Mouse (Mus musculus): ENCODE measurements at regions not wholly inside any gene's neighbourhood (a gene's known extent, or its start where the extent isn't known, plus 50 kb on each side); places are given as distances from the start of the nearest gene placed in this dataset.

- ATAC-seq (ENCODE audit: low read depth): no peak
- Histone ChIP-seq H3K27ac (ENCODE audit: low read length) (no peak overlapping the region), H3K9me3 (replicated peaks; ENCODE audit: control insufficient read depth, low read length) (no peaks in the 10 kb centered on the region)
Measured at GRCm38 (mm10) chr13:71034926-71035687, 193.5 kb upstream of the Adamts16 start.

GRCm38 (mm10) chr13:71008216-71008615 lies 166.6 kb upstream of the Adamts16 start:
- Histone ChIP-seq H3K4me1 (ENCODE audit: control insufficient read depth, low read depth, low read length) (no peaks in the 10 kb centered on the region), H3K4me3 (ENCODE audit: low read depth, low read length) (no peak overlapping the region), H3K9ac (ENCODE audit: low read depth, low read length) (no peak overlapping the region), H3K9me3 (replicated peaks; ENCODE audit: control insufficient read depth, low read length) (no peaks in the 10 kb centered on the region), H3K4me2 (ENCODE audit: low read depth, low read length) (no peak overlapping the region), H3K27ac (ENCODE audit: low read length) (no peak overlapping the region), H3K27me3 (ENCODE audit: control insufficient read depth, insufficient read depth, low read depth, low read length) (no peaks in the 10 kb centered on the region), H3K36me3 (ENCODE audit: control insufficient read depth, insufficient read depth) (no peaks in the 10 kb centered on the region)
- 19% methylated on average over 3 of the region's 3 CpGs for WGBS (ENCODE audit: insufficient replicate concordance)
- ATAC-seq (ENCODE audit: low read depth): no peak

More at GRCm38 (mm10) chr13:71034926-71035687, 193.5 kb upstream of the Adamts16 start:
- H3K4me1 ChIP-seq (ENCODE audit: control insufficient read depth, low read depth, low read length): no peaks in the 10 kb centered on the region
- no peaks in the 10 kb centered on the region for H3K36me3 ChIP-seq (ENCODE audit: control insufficient read depth, insufficient read depth)
- H3K4me2 ChIP-seq (ENCODE audit: low read depth, low read length): no peak overlapping the region
- H3K27me3 ChIP-seq (ENCODE audit: control insufficient read depth, insufficient read depth, low read depth, low read length): no peaks in the 10 kb centered on the region
- no peak overlapping the region for H3K9ac ChIP-seq (ENCODE audit: low read depth, low read length)
- WGBS (ENCODE audit: insufficient replicate concordance): 66% methylated on average over 13 of the region's 13 CpGs
- H3K4me3 ChIP-seq (ENCODE audit: low read depth, low read length): no peak overlapping the region

- no peak overlapping the region for H3K4me3 ChIP-seq (ENCODE audit: low read depth, low read length)
- no peaks in the 10 kb centered on the region for H3K4me1 ChIP-seq (ENCODE audit: control insufficient read depth, low read depth, low read length)
- no peaks in the 10 kb centered on the region for H3K36me3 ChIP-seq (ENCODE audit: control insufficient read depth, insufficient read depth)
- H3K9me3 ChIP-seq (replicated peaks; ENCODE audit: control insufficient read depth, low read length): no peaks in the 10 kb centered on the region
- ATAC-seq (ENCODE audit: low read depth): no peak
- no peak overlapping the region for H3K27ac ChIP-seq (ENCODE audit: low read length)
- 3% methylated on average over 1 of the region's 1 CpGs for WGBS (ENCODE audit: insufficient replicate concordance)
- H3K4me2 ChIP-seq (ENCODE audit: low read depth, low read length): no peak overlapping the region
- H3K27me3 ChIP-seq (ENCODE audit: control insufficient read depth, insufficient read depth, low read depth, low read length): no peaks in the 10 kb centered on the region
- H3K9ac ChIP-seq (ENCODE audit: low read depth, low read length): no peak overlapping the region
Measured at GRCm38 (mm10) chr13:71006117-71006516, 164.5 kb upstream of the Adamts16 start.

- H3K27ac ChIP-seq (ENCODE audit: low read length): no peak overlapping the region
- H3K36me3 ChIP-seq (ENCODE audit: control insufficient read depth, insufficient read depth): no peaks in the 10 kb centered on the region
- no peaks in the 10 kb centered on the region for H3K27me3 ChIP-seq (ENCODE audit: control insufficient read depth, insufficient read depth, low read depth, low read length)
- WGBS (ENCODE audit: insufficient replicate concordance): 51% methylated on average over 3 of the region's 3 CpGs
- no peak overlapping the region for H3K4me3 ChIP-seq (ENCODE audit: low read depth, low read length)
- H3K4me1 ChIP-seq (ENCODE audit: control insufficient read depth, low read depth, low read length): no peaks in the 10 kb centered on the region
- H3K9me3 ChIP-seq (replicated peaks; ENCODE audit: control insufficient read depth, low read length): no peaks in the 10 kb centered on the region
- no peak overlapping the region for H3K9ac ChIP-seq (ENCODE audit: low read depth, low read length)
- ATAC-seq (ENCODE audit: low read depth): no peak; the same call in 1 of the 2 replicates
- no peak overlapping the region for H3K4me2 ChIP-seq (ENCODE audit: low read depth, low read length)
Measured at GRCm38 (mm10) chr13:71003517-71003916, 161.9 kb upstream of the Adamts16 start.

- Histone ChIP-seq H3K27ac (ENCODE audit: low read length) (no peak overlapping the region), H3K4me2 (ENCODE audit: low read depth, low read length) (no peak overlapping the region), H3K36me3 (ENCODE audit: control insufficient read depth, insufficient read depth) (no peaks in the 10 kb centered on the region), H3K27me3 (ENCODE audit: control insufficient read depth, insufficient read depth, low read depth, low read length) (no peaks in the 10 kb centered on the region), H3K9me3 (replicated peaks; ENCODE audit: control insufficient read depth, low read length) (no peaks in the 10 kb centered on the region), H3K4me1 (ENCODE audit: control insufficient read depth, low read depth, low read length) (no peaks in the 10 kb centered on the region), H3K4me3 (ENCODE audit: low read depth, low read length) (no peak overlapping the region), H3K9ac (ENCODE audit: low read depth, low read length) (no peak overlapping the region)
- WGBS (ENCODE audit: insufficient replicate concordance): 1% methylated on average over 2 of the region's 2 CpGs
- ATAC-seq (ENCODE audit: low read depth): no peak
Measured at GRCm38 (mm10) chr13:71001278-71001677, 159.7 kb upstream of the Adamts16 start.

GRCm38 (mm10) chr13:71000422-71001008 lies 158.9 kb upstream of the Adamts16 start:
- H3K4me3 ChIP-seq (ENCODE audit: low read depth, low read length): no peak overlapping the region
- H3K9ac ChIP-seq (ENCODE audit: low read depth, low read length): no peak overlapping the region
- no peak overlapping the region for H3K27ac ChIP-seq (ENCODE audit: low read length)
- no peaks in the 10 kb centered on the region for H3K4me1 ChIP-seq (ENCODE audit: control insufficient read depth, low read depth, low read length)
- no peak overlapping the region for H3K4me2 ChIP-seq (ENCODE audit: low read depth, low read length)
- ATAC-seq (ENCODE audit: low read depth): 0 out of 2 replicates have a peak, but pooled peaks have one; percentile 27
- 47% methylated on average over 5 of the region's 5 CpGs for WGBS (ENCODE audit: insufficient replicate concordance)
- H3K9me3 ChIP-seq (replicated peaks; ENCODE audit: control insufficient read depth, low read length): no peaks in the 10 kb centered on the region
- H3K27me3 ChIP-seq (ENCODE audit: control insufficient read depth, insufficient read depth, low read depth, low read length): no peaks in the 10 kb centered on the region
- no peaks in the 10 kb centered on the region for H3K36me3 ChIP-seq (ENCODE audit: control insufficient read depth, insufficient read depth)

GRCm38 (mm10) chr13:70993522-70993921 lies 151.9 kb upstream of the Adamts16 start:
- no peak overlapping the region for H3K4me3 ChIP-seq (ENCODE audit: low read depth, low read length)
- WGBS (ENCODE audit: insufficient replicate concordance): 26% methylated on average over 1 of the region's 1 CpGs
- no peak overlapping the region for H3K27ac ChIP-seq (ENCODE audit: low read length)
- no peak overlapping the region for H3K4me2 ChIP-seq (ENCODE audit: low read depth, low read length)
- H3K36me3 ChIP-seq (ENCODE audit: control insufficient read depth, insufficient read depth): no peaks in the 10 kb centered on the region
- ATAC-seq (ENCODE audit: low read depth): no peak
- no peaks in the 10 kb centered on the region for H3K4me1 ChIP-seq (ENCODE audit: control insufficient read depth, low read depth, low read length)
- no peaks in the 10 kb centered on the region for H3K27me3 ChIP-seq (ENCODE audit: control insufficient read depth, insufficient read depth, low read depth, low read length)
- no peaks in the 10 kb centered on the region for H3K9me3 ChIP-seq (replicated peaks; ENCODE audit: control insufficient read depth, low read length)
- no peak overlapping the region for H3K9ac ChIP-seq (ENCODE audit: low read depth, low read length)

GRCm38 (mm10) chr13:70989999-70990645 lies 148.5 kb upstream of the Adamts16 start:
- H3K36me3 ChIP-seq (ENCODE audit: control insufficient read depth, insufficient read depth): no peaks in the 10 kb centered on the region
- H3K4me3 ChIP-seq (ENCODE audit: low read depth, low read length): no peak overlapping the region
- H3K27ac ChIP-seq (ENCODE audit: low read length): no peak overlapping the region
- no peak overlapping the region for H3K9ac ChIP-seq (ENCODE audit: low read depth, low read length)
- no peak overlapping the region for H3K4me2 ChIP-seq (ENCODE audit: low read depth, low read length)
- WGBS (ENCODE audit: insufficient replicate concordance): 68% methylated on average over 10 of the region's 10 CpGs
- no peak for ATAC-seq (ENCODE audit: low read depth)
- no peaks in the 10 kb centered on the region for H3K9me3 ChIP-seq (replicated peaks; ENCODE audit: control insufficient read depth, low read length)
- no peaks in the 10 kb centered on the region for H3K27me3 ChIP-seq (ENCODE audit: control insufficient read depth, insufficient read depth, low read depth, low read length)
- H3K4me1 ChIP-seq (ENCODE audit: control insufficient read depth, low read depth, low read length): no peaks in the 10 kb centered on the region

- H3K27ac ChIP-seq (ENCODE audit: low read length): no peak overlapping the region
- no peaks in the 10 kb centered on the region for H3K9me3 ChIP-seq (replicated peaks; ENCODE audit: control insufficient read depth, low read length)
- no peak overlapping the region for H3K9ac ChIP-seq (ENCODE audit: low read depth, low read length)
- no peaks in the 10 kb centered on the region for H3K27me3 ChIP-seq (ENCODE audit: control insufficient read depth, insufficient read depth, low read depth, low read length)
- no peaks in the 10 kb centered on the region for H3K4me1 ChIP-seq (ENCODE audit: control insufficient read depth, low read depth, low read length)
- H3K4me3 ChIP-seq (ENCODE audit: low read depth, low read length): no peak overlapping the region
- ATAC-seq (ENCODE audit: low read depth): no peak
- WGBS (ENCODE audit: insufficient replicate concordance): 42% methylated on average over 1 of the region's 1 CpGs
- no peaks in the 10 kb centered on the region for H3K36me3 ChIP-seq (ENCODE audit: control insufficient read depth, insufficient read depth)
- no peak overlapping the region for H3K4me2 ChIP-seq (ENCODE audit: low read depth, low read length)
Measured at GRCm38 (mm10) chr13:70979344-70979743, 137.7 kb upstream of the Adamts16 start.
